Mouse (Mus musculus): ENCODE data around the gene Spi1. TPM values are rescaled to one million over a fixed set of nuclear protein-coding genes. Genes with fewer than 3 reads are reported as not detected.

The Spi1 gene
- total RNA-seq, 2 experiments from 2014 or later, result 4.0 to 5.0 TPM

GRCm38 (mm10) chr2:91066455-91066854 lies 15.7 kb upstream of the Spi1 start:
- no peak for DNase-seq

GRCm38 (mm10) chr2:91068162-91068871 lies 13.9 kb upstream of the Spi1 start:
- no peak for DNase-seq

GRCm38 (mm10) chr2:91068872-91069165 lies 13.4 kb upstream of the Spi1 start:
- no peak for DNase-seq

GRCm38 (mm10) chr2:91069306-91070000 lies 12.7 kb upstream of the Spi1 start:
- DNase-seq, result peak in 1 of 2 experiments; percentile 40

- DNase-seq, result peak; percentile 97 to 98
Observed at GRCm38 (mm10) chr2:91070076-91070800, 12.0 kb upstream of the Spi1 start, which contains the start of gene Slc39a13. Gene Slc39a13, minus strand, starts transcription at chr2:91070417.

GRCm38 (mm10) chr2:91071059-91071458 lies 11.1 kb upstream of the Spi1 start:
- peak in 1 of 2 experiments; percentile 28 for DNase-seq

GRCm38 (mm10) chr2:91072092-91072491 lies 10.1 kb upstream of the Spi1 start:
- no peak for DNase-seq

- DNase-seq, result no peak
Observed at GRCm38 (mm10) chr2:91077957-91078313, 4.3 kb upstream of the Spi1 start.

- DNase-seq, result no peak
Observed at GRCm38 (mm10) chr2:91078314-91079025, 3.7 kb upstream of the Spi1 start.

- no peak for DNase-seq
Observed at GRCm38 (mm10) chr2:91079026-91079384, 3.2 kb upstream of the Spi1 start.

- peak in 1 of 2 experiments; percentile 55 for DNase-seq
Observed at GRCm38 (mm10) chr2:91080784-91081513, 1.2 kb upstream of the Spi1 start.

GRCm38 (mm10) chr2:91082844-91083243 lies 654 bp downstream of the Spi1 start:
- peak; percentile 56 to 86 for DNase-seq

GRCm38 (mm10) chr2:91083366-91083940 lies 1.3 kb downstream of the Spi1 start:
- DNase-seq, result no peak

- peak; percentile 43 to 64 for DNase-seq
Observed at GRCm38 (mm10) chr2:91084179-91084820, 2.1 kb downstream of the Spi1 start.

- DNase-seq, result no peak
Observed at GRCm38 (mm10) chr2:91085494-91086391, 3.6 kb downstream of the Spi1 start.

GRCm38 (mm10) chr2:91086392-91087237 lies 4.4 kb downstream of the Spi1 start:
- peak in 1 of 2 experiments; percentile 48 for DNase-seq

- no peak for DNase-seq
Observed at GRCm38 (mm10) chr2:91087453-91087852, 5.3 kb downstream of the Spi1 start.

GRCm38 (mm10) chr2:91088987-91089386 lies 6.8 kb downstream of the Spi1 start:
- DNase-seq, result no peak

GRCm38 (mm10) chr2:91090208-91090607 lies 8.0 kb downstream of the Spi1 start:
- DNase-seq, result no peak

Measured in heart, adult 18-20 months (tissue).